Mouse (Mus musculus) lung, adult 2 months (tissue): ENCODE results near the gene Batf2.

Source experiments
- CTCF ChIP-seq: fragments of 200-500 bp; IDR thresholded peaks from 2 replicates; pipeline ENCODE4 v1.5.1; 2011; ENCODE audit warnings: mild to moderate bottlenecking, low read length, control low read depth; ENCODE audit not compliant: insufficient read depth
- POLR2A ChIP-seq: fragments of 200-500 bp; IDR thresholded peaks from 2 replicates; pipeline ENCODE4 v1.6.1; 2011; ENCODE audit warnings: low read depth, mild to moderate bottlenecking, control low read depth, low read length, borderline replicate concordance; ENCODE audit errors: extremely low read depth

DNA sequence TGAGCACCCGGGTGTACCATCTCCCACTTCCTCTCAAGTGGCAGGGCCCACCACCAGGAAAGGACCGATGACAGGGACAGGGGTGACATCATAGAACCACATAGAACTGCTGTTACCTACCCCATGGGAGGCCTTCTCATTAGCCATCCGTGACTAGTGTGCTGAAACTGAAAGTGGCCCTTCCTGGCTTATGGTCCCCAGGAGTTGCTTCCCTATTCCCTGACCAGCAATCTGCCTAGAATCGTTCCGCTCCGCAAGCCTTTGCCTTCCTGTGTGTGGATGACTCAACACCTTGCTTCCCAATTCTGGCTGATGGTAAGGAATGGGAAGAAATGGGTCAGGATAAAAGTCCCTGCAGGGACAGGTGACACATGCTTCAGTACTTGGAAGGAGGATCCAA, 16.4 kb downstream of the Batf2 start:
- TF ChIP-seq POLR2A, result no peak
- TF ChIP-seq CTCF, result no peak
